Mouse (Mus musculus) retina, postnatal 1 day (tissue): ENCODE measurements around the gene Hcfc1r1.

Experiments used
- DNase-seq: peaks from one replicate; pipeline ENCODE4 v3.0.0-alpha.2; 2012

The Hcfc1r1 gene

DNA sequence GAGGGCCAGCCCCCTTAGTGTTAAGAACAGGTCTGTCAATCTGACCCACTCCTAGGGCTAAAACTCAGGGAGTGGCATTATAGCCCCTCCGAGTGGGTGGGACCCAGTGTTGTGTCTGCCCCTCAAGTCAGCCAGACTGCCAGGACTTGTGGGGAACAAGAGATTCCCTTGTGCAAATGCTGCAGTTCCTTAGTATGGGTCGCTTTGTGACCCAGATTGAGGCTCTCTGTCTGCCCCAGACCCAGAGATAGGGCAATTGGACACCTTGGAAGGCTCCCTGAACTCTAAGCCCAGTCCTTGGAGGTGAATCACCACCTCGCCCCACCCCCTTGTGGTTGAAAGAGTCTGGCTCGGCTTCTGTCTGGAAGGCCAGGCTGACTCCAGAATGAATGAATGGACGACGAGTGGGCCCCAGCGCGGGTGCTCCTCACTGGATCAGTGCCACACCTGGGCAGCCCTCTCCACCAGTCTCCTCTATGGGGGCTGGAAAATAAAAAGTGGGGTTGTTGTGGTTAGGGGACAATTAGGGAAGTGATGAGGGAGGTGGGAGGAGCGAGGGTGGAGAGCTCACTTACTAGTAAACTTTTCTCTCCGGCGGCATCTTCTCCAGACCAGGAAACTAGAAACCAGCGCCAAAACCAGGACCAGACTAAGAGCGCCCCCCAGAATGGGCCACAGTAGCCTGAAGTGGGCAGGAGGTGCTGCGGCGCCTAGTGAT lies 2.3 kb downstream of the Hcfc1r1 start:
- DNase-seq: peak; percentile 15

DNA sequence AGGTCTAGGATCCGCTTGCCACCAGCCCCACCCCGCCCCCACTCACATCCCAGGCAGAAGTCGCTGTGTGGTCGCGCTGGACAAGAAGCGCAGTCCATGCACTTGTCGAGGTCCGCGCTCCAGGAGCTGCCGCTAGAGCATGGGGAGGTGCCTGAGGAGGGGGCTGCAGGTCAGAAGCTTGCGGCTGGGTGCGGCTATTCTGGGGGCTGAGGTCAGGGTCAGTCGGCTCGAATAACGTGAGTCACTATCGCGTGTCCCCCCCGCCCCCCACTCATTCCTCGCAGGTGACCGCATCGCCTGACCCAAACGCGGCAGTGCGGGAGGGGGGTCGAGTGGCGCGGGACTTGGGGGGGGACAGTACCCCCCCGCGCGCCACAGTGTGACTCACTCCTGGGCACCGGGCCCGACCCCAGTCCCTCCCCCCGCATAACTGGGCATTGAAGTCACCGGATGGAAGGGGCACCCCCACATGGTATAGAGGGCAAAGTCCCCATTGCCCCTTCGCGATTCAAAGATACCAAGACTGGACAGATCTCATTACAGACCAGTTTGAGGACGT lies 3.2 kb downstream of the Hcfc1r1 start:
- DNase-seq: peak; percentile 48

DNA sequence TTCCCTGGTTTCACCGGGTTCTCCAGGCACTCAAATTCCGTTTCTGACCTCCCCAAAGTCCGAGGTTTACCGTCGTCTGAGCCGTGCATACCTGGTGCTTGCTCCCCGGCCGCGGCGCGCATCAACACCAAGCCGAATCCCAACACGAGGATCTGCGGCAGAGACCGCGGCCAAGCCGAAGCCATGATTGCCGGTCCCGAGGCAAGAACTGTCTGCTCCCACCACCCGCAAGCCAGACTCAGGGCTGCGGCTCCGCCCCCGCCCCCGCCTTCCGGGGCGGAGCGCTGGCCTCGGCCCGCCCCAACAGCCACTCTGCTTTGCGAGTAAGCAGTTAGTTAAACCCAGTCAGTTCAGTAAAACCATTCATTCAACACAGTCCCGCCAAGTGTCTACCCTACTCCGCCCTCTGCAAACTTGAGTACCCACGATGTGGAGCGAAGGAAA lies 3.9 kb downstream of the Hcfc1r1 start, which contains the start of gene Tnfrsf12a:
Gene Tnfrsf12a (minus strand): TSS at position 233 of the 444 bp plus-strand sequence.
- peak; percentile 88 for DNase-seq

- no peak for DNase-seq
Observed at GRCm38 (mm10) chr17:23679127-23679835, 5.9 kb downstream of the Hcfc1r1 start, which contains the start of gene Cldn6. Gene Cldn6, plus strand, starts transcription at chr17:23679249.

- DNase-seq: no peak
Observed at GRCm38 (mm10) chr17:23680336-23680735, 6.9 kb downstream of the Hcfc1r1 start.

GRCm38 (mm10) chr17:23681086-23681485 lies 7.7 kb downstream of the Hcfc1r1 start:
- DNase-seq: no peak

DNA sequence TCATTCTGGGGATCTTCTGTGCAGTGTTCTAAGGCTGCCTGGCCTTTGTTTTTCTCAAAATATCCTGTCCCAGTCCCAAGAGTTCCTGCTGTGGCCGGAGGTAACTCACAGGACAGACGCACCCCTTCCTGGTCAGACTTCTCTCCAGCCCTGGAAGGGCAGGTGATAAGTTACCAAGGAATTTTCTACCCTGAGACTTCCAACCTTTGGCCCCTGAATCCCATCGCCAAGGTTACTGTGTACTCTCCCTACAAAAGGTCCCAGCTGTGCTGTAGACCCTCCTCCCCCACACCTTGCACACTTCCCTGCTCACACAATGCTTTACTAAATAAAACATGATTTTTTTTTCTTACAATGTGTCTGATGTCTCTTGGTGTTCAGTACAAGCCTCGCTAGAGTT lies 8.7 kb downstream of the Hcfc1r1 start:
- DNase-seq: no peak

DNA sequence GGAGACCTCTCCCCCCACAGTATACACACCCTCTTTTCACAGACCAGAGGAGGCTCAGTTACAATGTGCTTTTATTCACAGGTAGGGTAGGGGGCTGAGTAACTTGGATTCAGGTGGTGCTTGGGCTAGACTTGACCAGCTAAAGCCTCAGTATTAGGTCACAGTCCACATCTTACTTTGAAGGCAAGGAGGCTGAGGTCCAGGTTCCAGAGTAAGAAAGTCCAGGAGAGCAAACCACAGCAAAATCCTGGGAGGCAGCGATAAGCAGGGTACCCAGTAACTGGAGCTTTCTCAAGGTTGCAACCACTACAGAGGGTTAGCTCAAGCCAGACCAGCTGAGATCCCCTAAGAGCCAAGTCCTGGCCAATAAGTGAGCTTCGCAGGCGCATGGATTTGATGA lies 9.1 kb downstream of the Hcfc1r1 start:
- no peak for DNase-seq

- DNase-seq: no peak
Observed at GRCm38 (mm10) chr17:23683226-23683625, 9.8 kb downstream of the Hcfc1r1 start.

DNA sequence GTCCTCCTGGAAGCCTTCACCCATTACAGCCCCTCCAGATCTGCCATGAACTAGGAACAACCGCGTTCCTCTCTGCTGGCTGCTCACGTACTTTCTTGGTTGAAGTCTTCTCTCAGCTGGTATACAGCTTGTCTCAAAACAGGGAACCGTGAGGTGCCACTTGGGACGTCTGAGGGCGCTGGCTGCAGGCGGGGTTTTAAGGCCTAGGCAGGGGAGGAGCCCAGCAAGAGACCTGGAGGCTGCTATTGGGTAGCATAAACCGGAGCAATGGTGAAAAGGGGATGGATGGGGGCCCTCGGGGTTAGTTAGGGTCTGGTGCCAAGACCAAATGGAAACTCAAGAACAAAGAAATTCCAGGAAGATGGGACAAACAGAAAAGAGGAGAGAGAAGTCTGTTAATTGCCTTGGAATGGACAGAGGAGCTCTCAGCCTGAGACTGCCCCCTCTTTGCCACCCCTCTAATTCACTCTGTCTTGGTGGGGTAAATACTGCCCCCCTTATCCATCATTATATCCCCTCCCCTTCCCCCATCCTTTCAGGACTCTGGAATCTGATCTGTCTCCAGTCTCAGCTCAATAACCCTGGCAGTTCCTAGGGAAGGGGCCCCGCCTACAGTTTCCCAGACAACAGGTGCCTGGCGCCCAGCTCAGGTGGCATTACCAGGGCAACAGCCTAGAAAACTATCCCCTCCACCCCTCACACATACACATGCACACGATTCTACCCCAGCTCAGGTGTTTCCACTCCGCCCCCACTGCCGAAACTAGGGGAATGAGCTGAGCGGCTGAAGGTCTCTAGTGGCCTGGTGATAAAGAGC lies 10.7 kb downstream of the Hcfc1r1 start, which contains the start of gene Cldn9:
Gene Cldn9 (minus strand): TSS at position 171 of the 817 bp plus-strand sequence.
- DNase-seq: no peak

DNA sequence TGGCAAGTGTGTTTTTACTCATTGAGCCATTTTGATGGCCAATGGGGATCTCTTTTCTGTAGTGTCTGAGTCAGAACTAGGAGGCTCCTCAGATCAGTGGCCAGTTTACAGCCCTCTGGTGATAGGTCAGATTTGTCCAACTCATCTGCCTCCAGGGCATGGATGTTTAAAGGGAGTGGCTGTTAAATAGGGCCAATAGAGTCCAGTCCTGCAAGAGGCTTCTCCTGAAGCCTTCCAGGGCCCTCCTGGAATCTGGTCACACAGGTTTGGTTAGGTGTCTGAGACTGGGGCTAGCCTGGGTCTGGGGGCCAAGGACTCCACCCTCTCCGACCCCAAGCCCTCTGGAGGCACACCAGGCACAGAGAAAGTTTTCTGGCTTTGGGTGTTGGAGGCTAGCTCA lies 21.1 kb downstream of the Hcfc1r1 start:
- DNase-seq: no peak

DNA sequence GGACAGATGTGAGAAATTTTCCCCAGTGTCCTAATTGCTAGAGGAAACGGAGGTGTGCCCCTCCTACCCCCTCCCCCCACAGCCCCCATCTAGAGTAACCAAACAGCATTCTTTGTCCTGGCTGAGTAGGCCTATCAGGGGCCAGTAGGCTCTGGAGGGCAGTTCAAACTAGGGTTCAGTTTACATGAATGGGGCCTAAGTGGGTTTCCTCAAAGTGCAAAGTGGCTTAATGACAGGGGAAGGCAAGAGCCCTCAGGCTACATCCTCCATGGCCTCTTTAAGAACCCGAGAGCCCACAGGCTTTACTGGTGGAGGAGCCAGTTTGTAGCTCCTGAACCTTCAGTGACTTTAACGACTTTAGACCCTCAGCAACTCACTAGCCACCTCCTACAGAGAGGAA lies 22.4 kb downstream of the Hcfc1r1 start:
- DNase-seq: no peak

GRCm38 (mm10) chr17:23699131-23700077 lies 26.0 kb downstream of the Hcfc1r1 start:
- DNase-seq: peak; percentile 44

GRCm38 (mm10) chr17:23700079-23700478 lies 26.7 kb downstream of the Hcfc1r1 start:
- DNase-seq: peak; percentile 95

GRCm38 (mm10) chr17:23703301-23703700 lies 29.9 kb downstream of the Hcfc1r1 start:
- DNase-seq: no peak

- no peak for DNase-seq
Observed at GRCm38 (mm10) chr17:23704741-23705140, 31.3 kb downstream of the Hcfc1r1 start.

GRCm38 (mm10) chr17:23705525-23706104 lies 32.2 kb downstream of the Hcfc1r1 start:
- DNase-seq: no peak

- DNase-seq: peak; percentile 83
Observed at GRCm38 (mm10) chr17:23706212-23706611, 32.8 kb downstream of the Hcfc1r1 start.

- no peak for DNase-seq
Observed at GRCm38 (mm10) chr17:23717003-23717402, 43.6 kb downstream of the Hcfc1r1 start.

DNA sequence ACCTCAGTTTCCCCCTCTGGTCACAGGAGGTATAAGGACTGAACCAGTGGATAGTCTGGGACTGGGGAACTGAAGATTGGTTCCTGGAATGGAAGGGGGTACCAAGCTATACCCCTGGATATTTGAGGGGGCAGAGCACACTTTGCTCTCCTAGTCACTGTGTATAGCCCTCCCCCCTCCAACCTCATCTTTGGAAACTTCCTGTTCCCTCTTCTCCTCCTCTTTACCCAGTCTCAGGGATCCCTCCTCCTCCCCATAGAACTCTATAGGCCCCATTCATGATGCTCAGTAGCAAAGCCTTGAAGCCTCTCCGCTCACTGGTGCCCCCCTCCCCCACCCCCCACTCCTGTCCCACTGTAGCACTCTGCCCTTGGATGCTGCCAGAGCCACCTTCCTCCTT lies 46.1 kb downstream of the Hcfc1r1 start:
- DNase-seq: no peak

- no peak for DNase-seq
Observed at GRCm38 (mm10) chr17:23721886-23722285, 48.5 kb downstream of the Hcfc1r1 start.
